Mouse (Mus musculus): ENCODE measurements around the gene Fam107a.

- no peak for TF ChIP-seq POLR2A (IDR thresholded peaks at IDR 0.05; ENCODE audit: insufficient read length, low read depth)
- no peak for TF ChIP-seq E2F4 (IDR thresholded peaks at IDR 0.05; ENCODE audit: insufficient read depth)
- no peak for TF ChIP-seq MAX (IDR thresholded peaks at IDR 0.05; ENCODE audit: low read depth)
- TF ChIP-seq MYOG (IDR thresholded peaks at IDR 0.05; ENCODE audit: control insufficient read depth in 1 of 3, insufficient read depth in 1 of 3, insufficient read length in 2 of 3, low read depth in 2 of 3), result no peak
These were observed 8.1 kb downstream of the Fam107a start for GRCm38 (mm10) chr14:8309621-8310141.

Measured in myocyte (in vitro differentiated cells).